Mouse (Mus musculus): ENCODE measurements around the gene Ubr7. TPM values are rescaled to one million over a fixed set of nuclear protein-coding genes. Genes with fewer than 3 reads are reported as not detected.

The Ubr7 gene
- 46.7 and 47.7 TPM in 2 replicates for polyA plus RNA-seq (2016; fragmentation: Nextera tagmentation; extraction: Ambion mirVana)

- Histone ChIP-seq H3K9me3 (no peaks in the 10 kb centered on the region), H3K36me3 (peaks cover 22% of the 10 kb centered on the region), H3K4me3 (replicated peaks) (peak within 1 kb of the TSS; percentile 79), H3K9ac (replicated peaks) (peak within 1 kb of the TSS; percentile 77), H3K4me1 (replicated peaks) (peaks cover 20% of the 10 kb centered on the region), H3K27me3 (no peaks in the 10 kb centered on the region), H3K4me2 (peak within 1 kb of the TSS; percentile 86), H3K27ac (peak within 1 kb of the TSS; percentile 91)
- ATAC-seq (ENCODE audit: insufficient number of reproducible peaks, insufficient read depth, low FRiP score, low TSS enrichment, low read depth), result peak; percentile 93
- WGBS, result under 1% methylated on average over 73 of the region's 73 CpGs
Measured at GRCm38 (mm10) chr12:102757689-102758402, at the start of gene Ubr7, which contains the start of the genes Gm28051 and Gon7. Gene Ubr7 (plus strand): TSS chr12:102757967. Gene Gm28051 (minus strand): TSS chr12:102757765. Gene Gon7 (minus strand): TSS chr12:102757803.

GRCm38 (mm10) chr12:102708220-102708619 lies 49.5 kb upstream of the Ubr7 start:
- ATAC-seq (ENCODE audit: insufficient number of reproducible peaks, insufficient read depth, low FRiP score, low TSS enrichment, low read depth), result no peak
- WGBS, result 81% methylated on average over 11 of the region's 11 CpGs
- Histone ChIP-seq H3K27ac (no peak overlapping the region), H3K36me3 (no peaks in the 10 kb centered on the region), H3K27me3 (peaks cover 8% of the 10 kb centered on the region), H3K4me3 (replicated peaks) (no peak overlapping the region), H3K9me3 (no peaks in the 10 kb centered on the region), H3K4me1 (replicated peaks) (peaks cover 40% of the 10 kb centered on the region), H3K4me2 (no peak overlapping the region), H3K9ac (replicated peaks) (no peak overlapping the region)

- Histone ChIP-seq H3K4me1 (replicated peaks) (peaks cover 37% of the 10 kb centered on the region), H3K4me2 (no peak overlapping the region), H3K27me3 (no peaks in the 10 kb centered on the region; the same call in 1 of the 2 replicates), H3K36me3 (no peaks in the 10 kb centered on the region), H3K9ac (replicated peaks) (no peak overlapping the region), H3K27ac (no peak overlapping the region), H3K9me3 (no peaks in the 10 kb centered on the region), H3K4me3 (replicated peaks) (no peak overlapping the region)
- no peak for ATAC-seq (ENCODE audit: insufficient number of reproducible peaks, insufficient read depth, low FRiP score, low TSS enrichment, low read depth)
- WGBS, result 77% methylated on average over 5 of the region's 5 CpGs
Measured at GRCm38 (mm10) chr12:102709896-102710295, 47.9 kb upstream of the Ubr7 start.

- Histone ChIP-seq H3K4me1 (replicated peaks) (peaks cover 30% of the 10 kb centered on the region), H3K9ac (replicated peaks) (no peak overlapping the region), H3K9me3 (no peaks in the 10 kb centered on the region), H3K27ac (no peak overlapping the region), H3K36me3 (no peaks in the 10 kb centered on the region), H3K4me2 (no peak overlapping the region), H3K4me3 (replicated peaks) (no peak overlapping the region), H3K27me3 (no peaks in the 10 kb centered on the region; the same call in 1 of the 2 replicates)
- WGBS, result 51% methylated on average over 4 of the region's 4 CpGs
- no peak for ATAC-seq (ENCODE audit: insufficient number of reproducible peaks, insufficient read depth, low FRiP score, low TSS enrichment, low read depth)
Measured at GRCm38 (mm10) chr12:102710851-102711375, 46.9 kb upstream of the Ubr7 start.

- Histone ChIP-seq H3K9ac (replicated peaks) (no peak overlapping the region), H3K36me3 (no peaks in the 10 kb centered on the region), H3K27ac (0 out of 2 replicates have a peak overlapping the region, but pooled peaks have one; percentile 0), H3K27me3 (no peaks in the 10 kb centered on the region), H3K4me3 (replicated peaks) (no peak overlapping the region), H3K4me2 (peak overlapping the region; percentile 11; the same call in 1 of the 2 replicates), H3K4me1 (replicated peaks) (peaks cover 30% of the 10 kb centered on the region), H3K9me3 (no peaks in the 10 kb centered on the region)
- WGBS, result 56% methylated on average over 20 of the region's 20 CpGs
- ATAC-seq (ENCODE audit: insufficient number of reproducible peaks, insufficient read depth, low FRiP score, low TSS enrichment, low read depth), result no peak
Measured at GRCm38 (mm10) chr12:102713153-102713865, 44.5 kb upstream of the Ubr7 start.

GRCm38 (mm10) chr12:102714116-102714515 lies 43.7 kb upstream of the Ubr7 start:
- H3K9me3 ChIP-seq, result no peaks in the 10 kb centered on the region
- 75% methylated on average over 2 of the region's 2 CpGs for WGBS
- H3K36me3 ChIP-seq, result no peaks in the 10 kb centered on the region
- ATAC-seq (ENCODE audit: insufficient number of reproducible peaks, insufficient read depth, low FRiP score, low TSS enrichment, low read depth), result no peak
- no peak overlapping the region for H3K27ac ChIP-seq
- peaks cover 31% of the 10 kb centered on the region for H3K4me1 ChIP-seq (replicated peaks)
- H3K4me2 ChIP-seq, result no peak overlapping the region
- H3K27me3 ChIP-seq, result no peaks in the 10 kb centered on the region
- no peak overlapping the region for H3K9ac ChIP-seq (replicated peaks)
- no peak overlapping the region for H3K4me3 ChIP-seq (replicated peaks)

GRCm38 (mm10) chr12:102714654-102715395 lies 42.9 kb upstream of the Ubr7 start:
- Histone ChIP-seq H3K36me3 (no peaks in the 10 kb centered on the region), H3K4me2 (no peak overlapping the region), H3K27ac (no peak overlapping the region), H3K4me1 (replicated peaks) (peaks cover 35% of the 10 kb centered on the region), H3K4me3 (replicated peaks) (no peak overlapping the region), H3K27me3 (no peaks in the 10 kb centered on the region), H3K9me3 (no peaks in the 10 kb centered on the region), H3K9ac (replicated peaks) (no peak overlapping the region)
- no peak for ATAC-seq (ENCODE audit: insufficient number of reproducible peaks, insufficient read depth, low FRiP score, low TSS enrichment, low read depth)
- WGBS, result 84% methylated on average over 10 of the region's 10 CpGs

GRCm38 (mm10) chr12:102719552-102720315 lies 38.0 kb upstream of the Ubr7 start:
- H3K9ac ChIP-seq (replicated peaks), result no peak overlapping the region
- H3K9me3 ChIP-seq, result no peaks in the 10 kb centered on the region
- peak; percentile 50; the same call in 1 of the 2 replicates for ATAC-seq (ENCODE audit: insufficient number of reproducible peaks, insufficient read depth, low FRiP score, low TSS enrichment, low read depth)
- no peak overlapping the region for H3K27ac ChIP-seq
- peak overlapping the region; percentile 39 for H3K4me2 ChIP-seq
- 31% methylated on average over 13 of the region's 13 CpGs for WGBS
- peaks cover 9% of the 10 kb centered on the region for H3K4me1 ChIP-seq (replicated peaks)
- no peaks in the 10 kb centered on the region for H3K27me3 ChIP-seq
- no peaks in the 10 kb centered on the region for H3K36me3 ChIP-seq
- H3K4me3 ChIP-seq (replicated peaks), result no peak overlapping the region

- 58% methylated on average over 11 of the region's 11 CpGs for WGBS
- Histone ChIP-seq H3K27ac (no peak overlapping the region), H3K36me3 (no peaks in the 10 kb centered on the region), H3K9ac (replicated peaks) (no peak overlapping the region), H3K27me3 (no peaks in the 10 kb centered on the region), H3K9me3 (no peaks in the 10 kb centered on the region), H3K4me1 (replicated peaks) (peaks cover 9% of the 10 kb centered on the region), H3K4me2 (no peak overlapping the region), H3K4me3 (replicated peaks) (no peak overlapping the region)
- ATAC-seq (ENCODE audit: insufficient number of reproducible peaks, insufficient read depth, low FRiP score, low TSS enrichment, low read depth), result 0 out of 2 replicates have a peak, but pooled peaks have one; percentile 24
Measured at GRCm38 (mm10) chr12:102722451-102722850, 35.3 kb upstream of the Ubr7 start.

- no peaks in the 10 kb centered on the region for H3K36me3 ChIP-seq
- WGBS, result 77% methylated on average over 8 of the region's 8 CpGs
- no peak overlapping the region for H3K4me2 ChIP-seq
- H3K9me3 ChIP-seq, result no peaks in the 10 kb centered on the region
- ATAC-seq (ENCODE audit: insufficient number of reproducible peaks, insufficient read depth, low FRiP score, low TSS enrichment, low read depth), result no peak
- no peaks in the 10 kb centered on the region for H3K27me3 ChIP-seq
- H3K27ac ChIP-seq, result no peak overlapping the region
- no peak overlapping the region for H3K9ac ChIP-seq (replicated peaks)
- peaks cover 9% of the 10 kb centered on the region for H3K4me1 ChIP-seq (replicated peaks)
- H3K4me3 ChIP-seq (replicated peaks), result no peak overlapping the region
Measured at GRCm38 (mm10) chr12:102722966-102723365, 34.8 kb upstream of the Ubr7 start.
